Mouse (Mus musculus) liver, adult 2 months (tissue): ENCODE measurements around the gene Lrrd1.
"Not testable (repeated sequence)": the region's sequence is repeated elsewhere in the genome, so short reads cannot be mapped to it uniquely, and the experiment has no call there.

Source experiments
- CTCF ChIP-seq: fragments of 200-500 bp; IDR thresholded peaks from 2 replicates; pipeline ENCODE4 v1.5.1; 2011; ENCODE audit warnings: low read depth, low read length, control low read depth
- POLR2A ChIP-seq: fragments of 200-500 bp; IDR thresholded peaks from 2 replicates; pipeline ENCODE4 v1.6.1; 2011; ENCODE audit warnings: low read length, control low read depth; ENCODE audit not compliant: insufficient read depth; ENCODE audit errors: extremely low read depth

DNA sequence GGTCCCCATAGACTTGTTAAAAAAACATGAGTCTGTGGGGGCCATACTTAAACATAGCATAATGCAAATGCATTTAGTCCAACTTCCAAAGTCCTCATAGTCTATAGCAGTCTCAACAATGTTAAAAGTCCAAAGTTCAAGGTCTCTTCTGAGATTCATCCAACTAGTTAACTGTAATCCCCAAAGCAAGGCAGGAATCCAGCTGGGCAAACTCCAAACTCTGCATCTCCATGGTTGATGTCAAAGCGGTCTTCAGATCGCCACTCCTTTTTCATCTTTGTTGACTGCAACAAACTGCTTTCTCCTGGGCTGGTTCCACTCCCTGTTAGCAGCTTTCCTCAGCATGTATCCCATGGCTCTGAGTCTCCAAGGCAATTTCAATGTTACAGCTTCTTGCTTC lies 47.9 kb upstream of the Lrrd1 start:
- not testable (repeated sequence) for TF ChIP-seq CTCF, POLR2A
